Mouse (Mus musculus) left cerebral cortex, postnatal 14 days (tissue): ENCODE results near the gene Pla2g3. TPM values are rescaled to one million over a fixed set of nuclear protein-coding genes. Genes with fewer than 3 reads are reported as not detected.
A peak's percentile ranks its signal among the peaks of the same experiment; 100 is the strongest.

Source experiments
- DNase-seq, 2 experiments: peaks; one replicate each; pipeline ENCODE4 v3.0.0; 2021 to 2022; ENCODE audit warnings: low spot score in 2 of 2, mixed read lengths in 1 of 2
- intact Hi-C: fragments of 180-260 bp; cut with DNase I; formaldehyde crosslinking; loops from one replicate; pipeline ENCODE4 v1.15.1; 2025
- long read RNA-seq, 2 experiments: library from polyadenylated mRNA; stranded (forward); transcript quantifications; one replicate each; pipeline ENCODE4 v2.0.0; 2021
- total RNA-seq, 2 experiments: library from RNA; stranded (reverse); gene quantifications; 2 replicates each; pipeline ENCODE4 v1.2.3; 2021

Gene Pla2g3
- total RNA-seq: 1 to 10 TPM; 3.6 to 7.2 TPM
- long read RNA-seq, experiment 1, transcript Pla2g3-202 (7 exons, 2,566 nt): major isoform, 9 of 24 reads
- long read RNA-seq, experiment 1, partial matches to known transcripts: 1 of 24 reads
- long read RNA-seq, experiment 1, other reads (novel, unspliced or antisense): 14 of 24 reads
- long read RNA-seq, experiment 2, partial matches to known transcripts: 3 of 16 reads
- long read RNA-seq, experiment 2, other reads (novel, unspliced or antisense): 9 of 16 reads

DNA sequence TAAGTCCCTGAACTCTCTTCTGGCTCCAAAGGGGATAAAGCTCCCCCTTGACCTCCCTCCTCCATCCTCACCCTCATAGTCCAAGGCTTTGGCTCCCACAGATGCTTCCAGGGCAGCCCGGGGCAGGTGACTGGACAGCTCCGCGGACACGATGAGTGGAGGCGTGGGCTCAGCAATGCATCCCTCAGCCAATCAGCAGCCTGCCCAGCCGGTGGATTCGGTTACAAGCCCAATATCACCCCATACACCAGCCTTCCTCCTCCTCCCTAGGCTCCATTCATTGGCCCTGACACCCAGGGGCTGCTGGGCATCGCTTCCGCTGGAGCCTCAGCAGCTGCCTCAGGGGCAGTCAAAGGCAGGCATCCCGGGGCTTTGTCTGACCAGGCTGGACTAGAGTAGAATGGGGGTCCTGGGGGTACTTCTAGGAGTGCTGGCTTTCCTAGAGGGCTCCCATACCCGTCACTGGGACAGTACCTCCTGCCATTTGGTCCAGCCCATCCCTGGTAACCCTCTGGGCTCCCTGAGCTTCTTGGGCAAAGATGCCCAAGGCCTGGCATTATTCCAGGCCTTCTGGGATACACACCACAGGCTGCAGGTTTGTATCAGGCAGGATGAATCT lies at the start of gene Pla2g3:
Gene Pla2g3 (plus strand): TSS at position 333 of the 619 bp plus-strand sequence.
- intact Hi-C loops: no loop called here
- DNase-seq: no peak

DNA sequence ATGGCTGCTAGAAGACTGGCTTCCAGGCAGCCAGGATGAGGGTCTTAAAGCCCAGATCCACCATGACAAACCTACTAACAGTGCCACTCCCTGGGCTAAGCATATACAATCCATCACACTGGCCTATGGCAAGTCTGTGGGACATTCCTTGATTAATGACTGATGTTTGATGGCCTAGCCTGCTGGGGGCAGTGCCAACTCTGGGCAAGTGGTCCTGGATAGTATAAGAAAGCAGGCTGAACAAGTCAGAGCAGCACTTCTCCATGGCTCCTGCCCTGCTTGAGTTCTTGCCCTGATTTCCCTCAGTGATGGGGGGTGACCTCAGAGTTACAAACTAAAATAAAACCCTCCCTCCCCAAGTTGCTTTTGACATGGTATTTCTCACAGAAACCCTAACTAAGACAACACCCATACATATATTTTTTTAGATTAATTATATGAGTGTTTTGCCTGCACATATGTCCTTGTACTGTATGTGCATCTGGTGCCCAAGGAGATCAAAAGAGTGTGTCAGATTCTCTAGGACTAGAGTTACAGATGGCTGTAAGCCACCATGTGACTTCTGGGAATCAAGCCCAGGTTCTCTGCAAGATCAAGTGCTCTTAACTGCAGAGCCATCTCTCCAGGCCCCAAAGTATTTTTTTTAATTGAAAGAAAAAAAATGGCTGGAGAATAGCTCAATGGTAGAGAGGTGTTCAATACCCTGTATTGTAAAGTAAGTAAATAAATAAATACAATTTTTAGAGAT lies 46.2 kb upstream of the Pla2g3 start:
- DNase-seq: no peak
- intact Hi-C loops: no loop called here

DNA sequence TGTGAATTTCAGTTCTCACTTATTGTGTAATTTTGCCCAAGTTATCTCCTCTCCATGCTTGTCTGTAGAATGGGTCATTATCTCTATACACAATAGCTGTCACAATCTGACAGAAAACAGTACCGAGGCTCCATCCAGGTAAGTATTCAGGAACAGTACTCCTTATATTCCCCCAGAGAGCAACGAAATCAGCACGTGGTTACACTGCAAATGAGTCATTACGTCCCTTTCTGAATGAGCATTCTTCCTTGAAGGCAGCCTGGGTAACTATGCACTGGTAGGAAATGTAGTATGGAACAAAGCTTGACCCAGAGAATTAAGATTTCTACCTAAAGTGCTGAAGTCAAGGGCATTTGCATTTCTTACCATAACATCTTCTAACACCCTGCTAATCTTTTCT lies 45.4 kb upstream of the Pla2g3 start:
- intact Hi-C loops: no loop called here

DNA sequence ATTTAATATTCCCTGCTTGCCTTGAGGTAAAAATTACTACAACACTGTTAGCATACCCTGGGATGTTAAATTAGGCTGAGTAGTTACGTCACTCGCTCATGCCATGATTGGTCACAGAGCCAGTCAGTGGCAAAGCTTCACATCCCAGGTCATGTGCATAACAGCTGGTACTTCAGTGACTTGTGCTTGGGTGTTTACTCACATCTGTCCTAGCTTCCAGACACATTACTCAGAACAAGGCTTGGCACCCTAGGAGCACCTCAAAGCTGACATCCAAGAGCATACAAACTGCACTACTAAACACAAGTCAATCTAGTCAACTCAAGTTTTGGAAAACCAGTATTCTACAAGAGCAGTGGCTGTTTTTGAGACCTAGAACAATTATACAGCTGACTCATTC lies 45.0 kb upstream of the Pla2g3 start:
- intact Hi-C loops: no loop called here
- DNase-seq: no peak

More for the DNA sequence above, 45.4 kb upstream of the Pla2g3 start:
- no peak for DNase-seq

DNA sequence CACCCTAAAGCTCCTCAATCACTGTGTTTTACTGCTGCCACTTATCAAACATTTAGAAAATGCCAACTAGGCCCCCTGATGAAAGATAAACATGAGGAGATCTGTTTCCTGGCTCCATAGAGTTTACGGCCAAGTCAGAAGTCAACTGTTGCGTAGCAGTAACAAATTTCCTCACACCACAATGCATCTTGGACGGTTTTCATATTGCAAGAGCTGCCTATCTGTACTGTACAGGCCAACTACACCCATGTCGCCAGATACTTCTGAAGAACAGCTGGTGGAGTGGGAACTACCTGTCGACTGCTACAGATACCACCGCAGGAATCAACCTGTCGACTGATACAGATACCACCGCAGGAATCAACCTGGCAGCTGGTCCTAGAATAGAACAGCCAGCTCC lies 43.2 kb upstream of the Pla2g3 start:
- no peak for DNase-seq
- intact Hi-C loops: no loop called here

DNA sequence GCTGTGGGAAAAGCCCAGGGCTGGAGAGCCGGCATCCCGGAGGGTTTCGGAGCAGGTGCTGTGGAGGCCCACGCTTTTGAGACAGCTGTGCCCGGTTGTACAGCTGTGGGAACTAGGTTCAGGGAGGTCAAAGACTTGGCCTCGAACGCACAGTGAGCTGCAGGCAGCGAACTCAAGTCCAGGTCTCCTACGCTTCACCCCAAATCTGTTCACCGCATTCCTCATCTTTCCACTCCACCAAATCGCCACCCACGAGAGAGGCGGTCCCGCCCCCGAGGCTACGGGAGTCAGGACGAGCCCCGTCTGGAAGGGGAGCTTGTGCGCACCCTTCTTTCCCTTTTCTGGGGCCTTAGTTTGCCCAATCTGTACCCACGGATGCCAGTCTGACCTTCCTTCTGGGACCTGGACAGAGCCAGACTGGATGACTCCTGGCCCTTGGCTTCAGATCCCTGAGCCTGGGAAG lies 36.4 kb upstream of the Pla2g3 start:
- intact Hi-C loops: loop anchor here (5.0 kb wide), 1 partner anchor 64 kb away; no protein-coding TSS in a partner anchor
- peak; percentile 35 to 43 for DNase-seq

DNA sequence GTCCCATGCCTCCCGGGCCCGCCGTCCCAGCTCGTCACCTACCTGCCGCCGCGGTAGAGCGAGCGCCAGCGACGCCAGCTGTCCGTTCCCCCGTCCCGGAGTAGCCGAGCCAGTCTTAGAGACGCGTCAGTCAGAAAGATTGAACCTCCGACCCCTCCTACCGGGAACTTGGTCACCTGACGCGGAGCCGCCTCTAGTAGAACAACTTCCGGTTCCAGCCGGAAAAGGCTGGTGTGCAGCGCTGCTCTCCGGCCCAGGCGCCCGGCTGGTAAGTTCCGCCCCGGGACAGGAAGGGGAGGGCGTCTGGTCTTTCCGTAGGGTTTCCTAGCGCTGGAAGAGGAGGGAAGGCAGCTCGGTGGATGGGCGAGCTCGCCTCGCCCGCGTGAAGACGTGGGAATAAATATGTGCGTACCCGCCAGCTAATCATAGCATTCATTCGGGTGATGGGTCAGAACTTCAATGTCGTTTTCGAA lies 35.9 kb upstream of the Pla2g3 start, which contains the start of gene Rnf185:
Gene Rnf185 (minus strand): TSS at position 197 of the 473 bp plus-strand sequence.
- peak; percentile 95 for DNase-seq
- intact Hi-C loops: loop anchor here (5.0 kb wide), 1 partner anchor 65 kb away; no protein-coding TSS in a partner anchor

DNA sequence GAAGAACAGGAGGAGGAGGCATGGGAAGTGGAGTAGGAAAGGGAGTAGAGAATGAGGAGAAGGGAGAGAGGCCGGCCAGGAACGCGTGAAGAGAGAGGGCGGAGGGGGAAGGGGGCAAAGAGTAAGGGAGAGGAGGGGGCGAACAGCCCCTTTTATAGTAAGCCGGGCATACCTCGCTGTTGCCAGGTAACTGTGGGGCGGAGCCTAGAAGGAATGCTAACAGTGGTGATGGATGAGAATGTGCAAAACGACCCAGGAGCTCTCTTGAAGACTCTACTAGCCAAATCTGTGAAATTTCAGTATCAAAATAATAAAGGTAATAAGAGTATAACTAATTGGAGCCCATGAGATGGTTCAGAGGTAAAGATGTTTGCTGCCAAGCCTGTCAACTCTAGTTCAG lies 35.3 kb upstream of the Pla2g3 start:
- intact Hi-C loops: loop anchor here (5.0 kb wide), 1 partner anchor 65 kb away; no protein-coding TSS in a partner anchor

DNA sequence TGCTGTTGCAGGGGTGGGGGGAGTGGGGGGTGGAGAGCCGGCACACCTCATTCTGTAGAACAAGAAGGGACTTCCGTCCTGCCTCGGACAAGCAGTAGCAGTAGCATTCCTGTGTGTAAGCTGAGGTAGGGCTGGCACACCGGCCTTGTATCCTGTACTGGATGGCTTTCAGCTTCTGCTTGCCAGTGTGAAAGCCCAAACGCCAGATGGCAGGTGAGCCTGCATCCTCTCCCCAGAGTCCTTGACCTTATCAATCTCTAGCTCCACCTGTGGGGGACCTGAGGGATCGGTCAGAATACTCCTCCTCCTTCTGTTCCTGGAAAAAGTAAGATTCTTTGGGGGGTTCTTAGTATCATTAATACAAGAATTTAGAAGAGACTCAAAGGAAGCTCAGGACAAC lies 34.6 kb upstream of the Pla2g3 start:
- DNase-seq: no peak
- intact Hi-C loops: loop anchor here (5.0 kb wide), 1 partner anchor 66 kb away; no protein-coding TSS in a partner anchor

More for the DNA sequence above, 35.3 kb upstream of the Pla2g3 start:
- peak; percentile 33 to 50 for DNase-seq

DNA sequence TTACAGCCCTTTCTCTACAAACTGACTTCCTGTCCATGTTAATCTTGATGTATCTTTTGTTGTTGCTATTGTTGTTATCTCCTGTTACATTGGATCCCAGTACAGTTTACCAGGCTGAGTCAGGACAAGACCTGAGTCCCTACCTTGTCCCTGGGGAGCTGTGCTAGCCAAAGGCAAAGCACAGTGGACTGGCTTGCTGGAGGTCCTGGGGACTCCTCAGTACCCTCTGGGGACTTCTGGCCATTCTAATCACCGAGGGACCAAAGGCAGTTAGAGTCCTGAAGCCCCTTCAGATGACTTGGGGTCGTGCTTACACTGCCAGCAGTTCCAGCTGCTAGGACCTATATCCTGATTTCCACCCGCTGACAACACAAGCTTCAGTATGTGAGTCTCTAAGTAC lies 33.6 kb upstream of the Pla2g3 start:
- DNase-seq: no peak
- intact Hi-C loops: loop anchor here (5.0 kb wide), 1 partner anchor 67 kb away; no protein-coding TSS in a partner anchor

DNA sequence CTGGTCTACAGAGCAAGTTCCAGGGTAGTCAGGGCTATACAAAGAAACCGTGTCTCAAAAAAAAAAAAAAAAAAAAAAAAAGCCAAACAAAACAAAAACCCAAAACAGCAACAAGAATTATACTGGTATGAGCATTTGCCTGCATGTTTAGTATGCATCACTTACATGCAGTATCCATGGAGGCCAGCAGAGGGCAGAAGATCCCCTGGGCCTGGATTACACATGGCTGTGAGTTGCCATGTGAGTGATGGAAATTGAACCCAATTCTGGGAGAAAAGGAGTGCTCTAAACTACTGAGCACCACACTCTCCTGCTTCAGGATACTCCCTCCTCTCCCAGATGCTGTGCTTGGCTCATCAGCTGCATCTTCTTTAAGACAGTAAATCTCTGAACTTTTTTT lies 31.7 kb upstream of the Pla2g3 start:
- intact Hi-C loops: no loop called here
- DNase-seq: peak; percentile 81 to 82

DNA sequence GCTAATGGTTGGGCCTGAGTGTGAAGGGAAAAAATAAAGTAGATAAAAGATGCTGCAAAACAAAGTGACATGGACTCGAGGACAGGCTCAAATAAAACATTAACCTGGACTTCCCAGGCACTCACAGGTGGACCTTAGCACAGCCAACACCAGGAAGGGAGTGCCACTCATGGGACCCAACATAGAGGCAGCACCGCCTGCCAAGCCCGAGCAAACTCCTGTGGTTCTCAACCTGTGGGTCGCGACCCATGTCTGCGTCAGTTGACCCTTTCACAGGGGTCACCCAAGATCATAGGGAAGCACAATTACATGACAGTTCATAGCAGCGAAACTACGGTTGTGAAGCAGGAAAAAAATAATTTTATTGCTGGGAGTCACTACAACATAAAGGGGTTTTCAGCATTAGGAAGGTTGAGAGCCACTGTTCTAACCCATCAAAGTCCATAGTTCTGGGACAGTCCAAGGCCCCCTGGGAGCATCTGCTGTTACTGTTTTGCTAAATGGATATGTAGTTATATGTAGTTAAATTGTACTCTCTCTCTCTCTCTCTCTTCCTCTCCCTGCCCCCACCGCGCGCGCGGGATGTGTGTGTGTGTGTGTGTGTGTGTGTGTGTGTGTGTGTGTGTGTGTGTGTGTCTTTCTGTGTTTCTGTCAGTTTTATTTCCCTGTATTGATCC lies 29.5 kb upstream of the Pla2g3 start:
- DNase-seq: no peak
- intact Hi-C loops: no loop called here

DNA sequence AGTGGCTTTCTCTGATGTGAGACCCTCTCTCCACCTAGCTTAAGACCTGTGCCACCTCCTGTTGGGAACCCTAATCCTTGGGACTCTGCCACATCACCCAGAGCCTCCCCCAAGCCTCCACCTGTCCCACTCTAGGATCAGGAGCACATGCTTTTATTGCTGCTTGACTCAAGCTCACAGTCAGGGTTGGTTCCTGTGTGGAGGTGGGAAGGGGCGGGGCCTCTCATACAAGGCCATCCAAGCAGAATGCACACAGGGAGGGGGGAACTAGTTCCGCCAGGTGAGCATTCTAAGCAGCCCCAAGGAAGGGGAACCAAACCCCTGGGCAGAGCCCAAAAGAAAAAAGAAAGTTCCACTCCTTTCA lies 29.0 kb upstream of the Pla2g3 start:
- intact Hi-C loops: no loop called here
- DNase-seq: no peak

DNA sequence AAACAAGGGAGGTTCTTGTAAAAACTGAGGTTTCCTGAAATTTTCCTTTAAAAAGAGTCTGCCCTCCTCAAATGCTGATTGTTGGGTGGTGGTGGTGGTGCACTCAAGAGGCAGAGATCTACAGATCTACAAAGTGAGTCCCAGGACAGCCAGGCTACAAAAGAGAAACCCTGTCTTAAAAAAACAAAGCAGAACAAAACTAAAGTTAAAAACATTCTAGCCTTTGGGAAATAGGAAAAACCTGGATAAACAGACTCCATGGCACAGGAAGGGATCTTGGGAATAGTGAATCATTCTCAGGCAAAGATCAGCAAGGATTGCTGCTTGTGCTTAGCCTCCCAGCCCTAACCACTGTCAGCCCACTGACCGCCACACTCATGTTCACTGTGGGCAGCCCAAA lies 25.2 kb upstream of the Pla2g3 start:
- DNase-seq: no peak

DNA sequence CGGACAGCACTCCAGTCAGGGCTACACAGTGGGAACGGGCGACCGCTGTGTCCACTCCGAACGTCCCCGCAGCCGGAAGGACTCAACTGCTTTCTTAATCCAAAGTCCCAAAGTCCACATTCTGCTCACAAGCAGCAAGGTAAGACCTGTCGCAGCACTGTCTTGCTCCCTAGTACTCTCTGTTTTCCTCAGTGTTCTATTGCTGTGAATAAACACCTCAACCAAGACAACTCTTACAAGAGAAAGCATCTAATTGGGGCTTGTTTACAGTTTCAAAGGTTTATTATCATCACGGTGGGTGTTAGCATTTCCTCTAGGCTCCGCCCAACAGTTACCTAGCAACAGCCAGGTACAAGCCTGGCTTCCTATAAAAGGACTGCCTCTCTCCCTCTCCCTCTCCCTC lies 16.6 kb upstream of the Pla2g3 start:
- intact Hi-C loops: loop anchor here (10.0 kb wide), 1 partner anchor 313 kb away; no protein-coding TSS in a partner anchor
- no peak for DNase-seq

More for the DNA sequence above, 25.2 kb upstream of the Pla2g3 start:
- intact Hi-C loops: no loop called here

DNA sequence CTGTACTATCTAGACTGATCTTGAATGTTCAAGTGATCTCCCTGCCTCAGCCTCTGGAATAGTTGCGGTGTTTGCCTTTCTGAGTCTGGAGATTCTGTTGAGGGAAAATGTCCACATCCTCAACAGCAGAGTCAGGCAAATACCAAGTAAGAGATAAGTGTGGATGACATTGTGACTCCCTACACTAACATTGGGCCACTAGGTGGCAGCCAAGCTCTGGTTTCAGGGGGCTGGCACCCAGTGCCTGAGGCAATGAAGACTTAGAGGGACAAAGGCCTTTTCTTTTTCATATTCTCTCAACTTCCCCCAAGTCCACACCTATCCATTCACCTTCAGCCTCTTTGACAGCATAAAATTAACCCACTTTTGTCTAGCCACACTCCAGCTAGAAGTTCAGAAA lies 15.6 kb upstream of the Pla2g3 start:
- peak; percentile 82 to 85 for DNase-seq
- intact Hi-C loops: loop anchor here (1.0 to 10.0 kb wide), 2 partner anchors 42 to 312 kb away; partner anchors contain the start of gene Selenom

DNA sequence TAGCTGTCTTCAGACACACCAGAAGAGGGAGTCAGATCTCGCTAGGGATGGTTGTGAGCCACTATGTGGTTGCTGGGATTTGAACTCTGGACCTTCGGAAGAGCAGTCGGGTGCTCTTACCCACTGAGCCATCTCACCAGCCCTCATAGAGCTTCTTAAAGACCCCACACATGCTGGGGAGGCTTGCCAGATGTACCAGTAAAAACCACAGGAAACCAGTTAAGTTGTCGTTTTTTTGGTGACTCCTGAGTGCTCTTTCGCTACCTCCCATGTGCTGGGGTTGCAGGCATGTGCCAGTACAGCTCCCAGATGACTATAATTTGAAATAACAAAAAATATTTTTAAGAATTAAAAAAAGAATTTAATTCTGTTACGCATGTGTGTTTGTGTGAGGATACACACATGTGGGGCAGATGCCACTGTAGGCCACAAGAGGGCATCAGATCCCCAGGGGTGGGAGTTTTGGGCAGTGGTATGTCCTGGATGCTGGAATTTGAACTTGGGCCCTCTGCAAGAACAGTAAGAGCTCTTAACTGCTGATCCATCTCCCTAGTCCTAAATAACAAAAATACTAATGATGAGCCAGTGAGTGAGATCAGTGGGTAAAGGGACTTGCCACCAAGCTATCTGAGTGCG lies 13.5 kb upstream of the Pla2g3 start:
- intact Hi-C loops: loop anchor here (10.0 kb wide), 1 partner anchor 310 kb away; no protein-coding TSS in a partner anchor

DNA sequence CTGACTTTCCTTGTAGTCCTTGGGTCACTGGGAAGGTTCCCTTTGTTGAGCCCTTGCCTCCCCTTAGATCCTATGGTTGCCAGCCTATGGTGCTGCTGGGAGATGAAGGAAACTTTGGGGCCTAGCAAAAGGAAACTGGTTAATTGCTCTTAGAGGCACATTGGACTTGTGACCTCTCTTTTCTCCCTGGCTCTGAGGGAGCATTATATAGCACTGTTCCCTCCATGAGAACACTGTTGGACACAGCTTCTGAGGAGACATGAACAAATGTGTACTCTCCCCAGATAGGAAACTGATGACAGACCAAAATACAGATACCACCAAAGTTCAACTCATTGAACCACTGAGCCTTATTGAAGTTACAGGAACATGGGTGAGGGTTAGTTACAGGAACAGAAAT lies 12.6 kb upstream of the Pla2g3 start:
- intact Hi-C loops: loop anchor here (10.0 kb wide), 1 partner anchor 309 kb away; no protein-coding TSS in a partner anchor
- DNase-seq: no peak

More for the DNA sequence above, 13.5 kb upstream of the Pla2g3 start:
- no peak for DNase-seq
